Mouse (Mus musculus) T-cell, adult 66 days (primary cell): ENCODE data around the gene Crisp3. TPM values are rescaled to one million over a fixed set of nuclear protein-coding genes. Genes with fewer than 3 reads are reported as not detected.

ENCODE experiments used
- total RNA-seq, 2 experiments: library from RNA; stranded (reverse); gene quantifications; 3 replicates in 1 of 2; 4 replicates in 1 of 2; pipeline ENCODE4 v1.2.4; 2023

Crisp3 gene
- total RNA-seq = not detected

GRCm38 (mm10) chr17:40242135-40242534 lies at the start of gene Crisp3:
Gene Crisp3 (minus strand): TSS chr17:40242288.

GRCm38 (mm10) chr17:40208540-40208939 lies 33.5 kb downstream of the Crisp3 start, which contains the start of gene Pgk2:
Gene Pgk2 (minus strand): TSS chr17:40208640.

Other genes with a start within 250 kb of the Crisp3 start
- gene AC192777.2, start 146.8 kb downstream of the Crisp3 start, total RNA-seq = not detected
- not detected for gene Pgk2, start 33.6 kb downstream of the Crisp3 start, total RNA-seq
- not detected for gene Crisp1, start 76.9 kb upstream of the Crisp3 start, total RNA-seq